Mouse (Mus musculus) monocyte, adult 2 months (primary cell): ENCODE measurements at regions not wholly inside any gene's neighbourhood (a gene's known extent, or its start where the extent isn't known, plus 50 kb on each side); places are given as distances from the start of the nearest gene placed in this dataset.

ENCODE experiments used
- DNase-seq, 2 experiments: peaks; one replicate each; pipeline ENCODE4 v3.0.0; 2022; ENCODE audit warnings: low spot score in 2 of 2, low read depth in 1 of 2

- DNase-seq: no peak
These were observed 348.6 kb upstream of the Cd180 start for GRCm38 (mm10) chr13:102344606-102345269.

- no peak for DNase-seq
These were observed 343.9 kb upstream of the Cd180 start for GRCm38 (mm10) chr13:102349493-102349892.

- DNase-seq: no peak
These were observed 341.1 kb upstream of the Cd180 start for GRCm38 (mm10) chr13:102352073-102352854.

GRCm38 (mm10) chr13:102355569-102355968 lies 337.8 kb upstream of the Cd180 start:
- DNase-seq: no peak

- DNase-seq: no peak
These were observed 320.8 kb upstream of the Cd180 start for GRCm38 (mm10) chr13:102372451-102373082.

- DNase-seq: no peak
These were observed 312.7 kb upstream of the Cd180 start for GRCm38 (mm10) chr13:102380667-102381066.

- no peak for DNase-seq
These were observed 301.4 kb upstream of the Cd180 start for GRCm38 (mm10) chr13:102391911-102392310.

GRCm38 (mm10) chr13:102392868-102393661 lies 300.3 kb upstream of the Cd180 start:
- no peak for DNase-seq

GRCm38 (mm10) chr13:102393662-102393970 lies 299.7 kb upstream of the Cd180 start:
- DNase-seq: no peak

- DNase-seq: no peak
These were observed 299.3 kb upstream of the Cd180 start for GRCm38 (mm10) chr13:102394057-102394456.

GRCm38 (mm10) chr13:102397411-102397810 lies 295.9 kb upstream of the Cd180 start:
- no peak for DNase-seq

- no peak for DNase-seq
These were observed 281.5 kb upstream of the Cd180 start for GRCm38 (mm10) chr13:102411840-102412239.

GRCm38 (mm10) chr13:102434372-102434954 lies 258.9 kb upstream of the Cd180 start:
- DNase-seq: no peak

GRCm38 (mm10) chr13:102442676-102443075 lies 250.7 kb upstream of the Cd180 start:
- DNase-seq: no peak

- no peak for DNase-seq
These were observed 246.0 kb upstream of the Cd180 start for GRCm38 (mm10) chr13:102447310-102447709.

GRCm38 (mm10) chr13:102449416-102450121 lies 243.8 kb upstream of the Cd180 start:
- no peak for DNase-seq

GRCm38 (mm10) chr13:102451176-102451575 lies 242.2 kb upstream of the Cd180 start:
- DNase-seq: no peak

- DNase-seq: no peak
These were observed 234.6 kb upstream of the Cd180 start for GRCm38 (mm10) chr13:102458711-102459110.

GRCm38 (mm10) chr13:102463993-102464392 lies 229.4 kb upstream of the Cd180 start:
- no peak for DNase-seq

- no peak for DNase-seq
These were observed 211.5 kb upstream of the Cd180 start for GRCm38 (mm10) chr13:102481906-102482305.
